Mouse (Mus musculus): ENCODE measurements around the gene Bsph2. TPM values are rescaled to one million over a fixed set of nuclear protein-coding genes. Genes with fewer than 3 reads are reported as not detected.

Bsph2 gene
- total RNA-seq (2015; ENCODE audit: low replicate concordance) (not detected in 2 replicates), total RNA-seq (2017; ENCODE audit: low replicate concordance) (not detected in 2 replicates)

DNA sequence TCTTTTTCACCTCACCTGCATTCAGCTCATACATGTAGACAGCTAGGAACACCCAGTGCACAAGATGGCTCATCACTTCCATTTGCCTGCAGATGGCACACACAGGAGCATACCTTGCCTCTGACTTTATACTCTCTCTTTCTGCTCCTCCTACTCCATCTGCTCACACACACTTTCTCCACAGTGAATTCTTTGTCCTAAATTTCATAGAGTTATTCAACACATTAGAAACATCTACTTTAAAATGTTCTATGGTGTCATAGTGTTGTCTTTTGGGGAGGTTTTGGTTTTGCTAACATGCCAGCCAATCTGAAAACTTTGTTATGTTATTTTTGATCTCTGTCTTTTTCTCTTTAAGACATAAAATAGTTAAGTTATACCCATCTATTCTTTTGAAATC is at the start of gene Bsph2:
Bsph2 (minus strand) TSS at position 101 of the 400 bp plus-strand sequence.
- ATAC-seq (replicated peaks; ENCODE audit: low FRiP score, poor library complexity, severe bottlenecking) = no peak

DNA sequence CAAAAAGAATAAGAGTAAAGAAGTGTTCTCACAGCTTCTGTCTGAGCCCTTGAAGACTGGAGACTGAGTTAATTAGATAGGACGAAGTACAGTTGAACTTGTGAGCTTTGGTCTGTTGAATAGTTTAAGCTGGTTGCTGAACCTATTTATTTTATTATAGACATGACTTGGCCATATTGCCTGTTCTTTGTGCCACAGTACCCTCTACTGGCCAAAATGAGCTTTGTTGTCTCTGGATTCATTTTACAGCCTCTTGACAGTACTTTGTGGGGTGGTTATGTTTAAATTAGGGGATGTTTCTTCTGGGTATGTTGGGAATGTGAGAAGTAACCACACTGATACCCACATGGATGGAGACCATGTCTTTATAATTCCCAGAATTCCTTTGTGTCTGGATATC is 59.3 kb downstream of the Bsph2 start:
- no peak for ATAC-seq (replicated peaks; ENCODE audit: low FRiP score, poor library complexity, severe bottlenecking)

Other genes with a start within 250 kb of the Bsph2 start
- 6.7 and 14.8 TPM in 2 replicates for gene Pla2g4c, start 246.4 kb downstream of the Bsph2 start, total RNA-seq (2015; ENCODE audit: low replicate concordance)
- 6.1 and 8.9 TPM in 2 replicates for gene Pla2g4c, start 246.4 kb downstream of the Bsph2 start, total RNA-seq (2017; ENCODE audit: low replicate concordance)
- gene Cabp5, start 172.9 kb downstream of the Bsph2 start, total RNA-seq (2015; ENCODE audit: low replicate concordance) = not detected in 2 replicates
- not detected in 2 replicates for gene Cabp5, start 172.9 kb downstream of the Bsph2 start, total RNA-seq (2017; ENCODE audit: low replicate concordance)
- not detected in 2 replicates for gene Bsph1, start 120.2 kb downstream of the Bsph2 start, total RNA-seq (2015; ENCODE audit: low replicate concordance)
- not detected in 2 replicates for gene Bsph1, start 120.2 kb downstream of the Bsph2 start, total RNA-seq (2017; ENCODE audit: low replicate concordance)
- not detected in 2 replicates for gene Sult2a5, start 52.9 kb upstream of the Bsph2 start, total RNA-seq (2015; ENCODE audit: low replicate concordance)
- not detected in 2 replicates for gene Sult2a5, start 52.9 kb upstream of the Bsph2 start, total RNA-seq (2017; ENCODE audit: low replicate concordance)
- gene Sult2a2, start 162.4 kb upstream of the Bsph2 start, total RNA-seq (2015; ENCODE audit: low replicate concordance) = not detected in 2 replicates
- not detected in 2 replicates for gene Sult2a2, start 162.4 kb upstream of the Bsph2 start, total RNA-seq (2017; ENCODE audit: low replicate concordance)